Comparison of ENCODE assay signal across 29 mouse cellular contexts in the genomic region with DNA sequence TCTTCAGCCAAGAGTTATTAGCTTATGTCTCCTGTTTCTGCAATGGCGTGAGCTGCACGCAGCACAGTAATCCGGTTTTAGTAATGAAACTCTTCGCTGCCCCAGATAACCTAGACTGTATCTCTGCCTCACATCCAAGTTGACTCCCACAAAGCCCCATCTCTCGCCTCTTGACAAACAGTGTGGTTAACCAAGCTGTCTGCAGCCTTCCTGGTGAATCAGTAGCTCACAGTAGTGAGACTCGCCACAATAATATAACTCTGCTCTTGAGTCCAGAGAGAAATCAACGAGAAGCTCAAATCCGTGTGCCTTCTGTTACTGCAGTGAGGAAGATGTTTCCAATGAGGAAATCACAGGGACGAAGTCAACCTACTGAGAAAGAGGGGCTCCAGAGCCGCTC. TPM values are rescaled to one million over a fixed set of nuclear protein-coding genes. Genes with fewer than 3 reads are reported as not detected.
"Had no signal": no experiment of that assay in that cellular context is flagged by ENCODE, and none has a peak within 500 bp of the region (broad histone marks: within the 10 kb centered on the region; RNA-seq: fewer than 3 reads in every experiment).

No protein-coding gene starts in this region.

- DNase-seq: kidney, adult 2 months; kidney, postnatal 25 days; layer of hippocampus, postnatal 36 days; liver, embryonic 13.5 days; lung, adult 2 months; thymus, postnatal 25 days had no signal

- H3K4me1 ChIP-seq: liver, embryonic 13.5 days; megakaryocyte, embryonic 14.5 days; midbrain, embryonic 10.5 days; midbrain, embryonic 13.5 days; stomach, embryonic 15.5 days had no signal

- H3K27me3 ChIP-seq: liver, embryonic 13.5 days; megakaryocyte, embryonic 14.5 days; midbrain, embryonic 13.5 days; stomach, embryonic 15.5 days had no signal

- H3K27ac ChIP-seq: kidney, postnatal 0 days; layer of hippocampus, adult 2 months; left cerebral cortex, adult 2 months; liver, embryonic 13.5 days; macrophage; midbrain, embryonic 10.5 days; midbrain, embryonic 13.5 days; stomach, embryonic 15.5 days had no signal

- H3K9me3 ChIP-seq: liver, embryonic 13.5 days; midbrain, embryonic 10.5 days; stomach, embryonic 15.5 days had no signal

- H3K4me3 ChIP-seq: layer of hippocampus, adult 2 months; left cerebral cortex, adult 2 months; liver, embryonic 13.5 days; megakaryocyte, embryonic 14.5 days; midbrain, embryonic 10.5 days; midbrain, embryonic 13.5 days; stomach, embryonic 15.5 days had no signal

- H3K9ac ChIP-seq: liver, embryonic 13.5 days; midbrain, embryonic 13.5 days; stomach, embryonic 15.5 days had no signal

- H3K36me3 ChIP-seq: liver, embryonic 13.5 days; midbrain, embryonic 10.5 days; midbrain, embryonic 13.5 days; stomach, embryonic 15.5 days had no signal

- ATAC-seq: midbrain, embryonic 13.5 days; midbrain, embryonic 16.5 days had no signal

- H3K4me2 ChIP-seq: liver, embryonic 13.5 days; midbrain, embryonic 13.5 days; stomach, embryonic 15.5 days had no signal

RNA-seq across cellular contexts. Expression of gene Il17a, which starts 23.7 kb away (rescaled TPM):
- total RNA-seq: layer of hippocampus, adult 2 months; layer of hippocampus, postnatal 10 days; layer of hippocampus, postnatal 36 days; left cerebral cortex, adult 2 months; left cerebral cortex, postnatal 10 days; left cerebral cortex, postnatal 36 days; liver, adult 2 months; monocyte, adult 5-6 weeks had no signal
- polyA plus RNA-seq: kidney, adult 2 months; kidney, embryonic 14.5 days; kidney, postnatal 0 days; limb, embryonic 11.5 days; limb, embryonic 14.5 days; liver, adult 2 months; liver, embryonic 13.5 days; liver, embryonic 16.5 days; lung, adult 2 months; lung, embryonic 16.5 days; macrophage; midbrain, embryonic 10.5 days; midbrain, embryonic 13.5 days; midbrain, embryonic 16.5 days; neural tube, embryonic 11.5 days; neural tube, embryonic 14.5 days; spleen, adult 2 months; stomach, embryonic 15.5 days had no signal

RNA-seq across cellular contexts. Expression of gene Il17f, which starts 36.0 kb away (rescaled TPM):
- total RNA-seq: layer of hippocampus, postnatal 36 days; left cerebral cortex, adult 2 months; left cerebral cortex, postnatal 10 days; liver, adult 2 months; monocyte, adult 5-6 weeks had no signal
- polyA plus RNA-seq: kidney, embryonic 14.5 days; kidney, postnatal 0 days; limb, embryonic 11.5 days; liver, adult 2 months; liver, embryonic 13.5 days; liver, embryonic 16.5 days; lung, adult 2 months; lung, embryonic 16.5 days; macrophage; midbrain, embryonic 10.5 days; midbrain, embryonic 16.5 days; neural tube, embryonic 14.5 days; small intestine, adult 2 months; spleen, adult 2 months had no signal
